Mouse (Mus musculus) hindbrain, postnatal 0 days (tissue): ENCODE results near the gene Gpr155. TPM values are rescaled to one million over a fixed set of nuclear protein-coding genes. Genes with fewer than 3 reads are reported as not detected.

Experiments used
- ATAC-seq: fragments of 200-750 bp; cut with Nextera tagmentation; 2 replicates; pipeline ENCODE4 v1.8.0; 2017; ENCODE audit warnings: mild to moderate bottlenecking, moderate TSS enrichment, moderate library complexity
- DNase-seq: peaks from one replicate; pipeline ENCODE4 v3.0.0-alpha.2; 2015; ENCODE audit warnings: low spot score
- H3K27ac ChIP-seq: fragments of 300-500 bp; sonication (generic); 2 replicates; pipeline ENCODE4 v1.5.1; 2014; ENCODE audit warnings: mild to moderate bottlenecking
- H3K27me3 ChIP-seq: fragments of 300-500 bp; sonication (generic); 2 replicates; pipeline ENCODE4 v1.6.1; 2014; ENCODE audit warnings: low read length, mixed read lengths; ENCODE audit not compliant: insufficient read depth
- H3K36me3 ChIP-seq: fragments of 300-500 bp; sonication (generic); 2 replicates; pipeline ENCODE4 v1.6.1; 2014; ENCODE audit warnings: low read length, mixed read lengths; ENCODE audit not compliant: insufficient read depth
- H3K4me1 ChIP-seq: fragments of 300-500 bp; sonication (generic); 2 replicates; pipeline ENCODE4 v1.6.1; 2014; ENCODE audit warnings: antibody characterized with exemption, low read length, mixed read lengths; ENCODE audit not compliant: insufficient read depth
- H3K4me2 ChIP-seq: fragments of 300-500 bp; sonication (generic); 2 replicates; pipeline ENCODE4 v1.6.1; 2014; ENCODE audit warnings: low read depth, mild to moderate bottlenecking, low read length, moderate library complexity, mixed read lengths
- H3K4me3 ChIP-seq: fragments of 300-500 bp; sonication (generic); 2 replicates; pipeline ENCODE4 v1.5.1; 2014; ENCODE audit warnings: low read length
- H3K9ac ChIP-seq: fragments of 300-500 bp; sonication (generic); replicated peaks from 2 replicates; pipeline ENCODE4 v1.6.1; 2014; ENCODE audit warnings: mild to moderate bottlenecking, low read length, moderate library complexity, mixed read lengths
- H3K9me3 ChIP-seq: fragments of 300-500 bp; sonication (generic); 2 replicates; pipeline ENCODE4 v1.6.1; 2016; ENCODE audit warnings: low read length, mixed read lengths
- CTCF ChIP-seq: IDR thresholded peaks from 2 replicates; pipeline ENCODE4 v1.5.1; 2016; ENCODE audit warnings: antibody characterized with exemption, control low read depth, low read depth
- WGBS: fragments of 180-500 bp; shearing (Covaris S2); extraction: QIAGEN DNeasy Blood & Tissue Kit; methylation state at CpG from one replicate; pipeline ENCODE4 v1.1.7; 2014; 5-methylcytosine and 5-hydroxymethylcytosine counted together
- polyA plus RNA-seq: library from polyadenylated mRNA; unstranded; fragments of >200 nt; fragmentation: Nextera tagmentation; extraction: Ambion mirVana; gene quantifications from 2 replicates; pipeline ENCODE4 v1.2.1, GENCODE M21; 2015
- total RNA-seq: library from RNA; depleted of rRNA; stranded (reverse); fragments of >200 nt; gene quantifications from 2 replicates; pipeline ENCODE4 v1.2.3, GENCODE M21; 2014

The Gpr155 gene
- total and polyA plus RNA-seq, 2 experiments from 2014 or later, result 11.3 to 18.8 TPM

DNA sequence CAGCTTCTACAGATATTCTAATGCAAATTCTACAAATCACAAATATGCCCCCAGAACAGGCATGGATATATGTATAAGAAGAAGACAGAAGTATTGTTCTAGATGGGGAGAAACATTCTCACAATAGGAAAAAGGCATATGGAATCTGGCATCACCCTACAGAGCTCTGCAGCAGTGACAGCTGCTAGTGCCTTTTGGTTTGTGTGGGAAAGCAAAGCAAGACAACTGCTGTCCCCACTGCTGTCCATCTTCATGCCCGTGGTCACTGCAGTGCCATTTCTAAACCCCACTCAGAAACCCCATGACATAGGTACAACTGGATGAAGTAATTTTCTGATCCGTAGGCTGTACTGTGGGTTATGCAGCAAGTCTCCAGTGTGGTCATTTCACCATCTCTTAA lies 6.4 kb upstream of the Gpr155 start:
- no peak overlapping the region for H3K27ac ChIP-seq
- H3K9ac ChIP-seq, result no peak overlapping the region
- ATAC-seq, result no peak

GRCm38 (mm10) chr2:73389951-73390350 lies 3.6 kb upstream of the Gpr155 start:
- Histone ChIP-seq H3K9me3 (no peaks in the 10 kb centered on the region), H3K27me3 (no peaks in the 10 kb centered on the region), H3K27ac (no peak overlapping the region), H3K4me2 (no peak overlapping the region), H3K4me3 (no peak overlapping the region), H3K9ac (no peak overlapping the region), H3K4me1 (no peaks in the 10 kb centered on the region), H3K36me3 (no peaks in the 10 kb centered on the region)
- no peak for ATAC-seq
- no peak for DNase-seq
- WGBS, result 92% methylated on average over 3 of the region's 3 CpGs
- no peak for TF ChIP-seq CTCF

More for the DNA sequence above, 6.4 kb upstream of the Gpr155 start:
- Histone ChIP-seq H3K9me3 (no peaks in the 10 kb centered on the region), H3K36me3 (no peaks in the 10 kb centered on the region), H3K4me3 (no peak overlapping the region), H3K4me1 (no peaks in the 10 kb centered on the region), H3K4me2 (no peak overlapping the region), H3K27me3 (no peaks in the 10 kb centered on the region)
- no peak for TF ChIP-seq CTCF
- DNase-seq, result no peak
- WGBS, result 85% methylated on average over 2 of the region's 2 CpGs

- Histone ChIP-seq H3K9me3 (no peaks in the 10 kb centered on the region), H3K4me1 (no peaks in the 10 kb centered on the region), H3K4me3 (no peak overlapping the region), H3K27me3 (no peaks in the 10 kb centered on the region), H3K36me3 (no peaks in the 10 kb centered on the region), H3K4me2 (no peak overlapping the region), H3K9ac (no peak overlapping the region), H3K27ac (no peak overlapping the region)
- ATAC-seq, result no peak
- no peak for DNase-seq
- TF ChIP-seq CTCF, result no peak
- WGBS, result 97% methylated on average over 1 of the region's 1 CpGs
Observed at GRCm38 (mm10) chr2:73387806-73388205, 1.4 kb upstream of the Gpr155 start.

DNA sequence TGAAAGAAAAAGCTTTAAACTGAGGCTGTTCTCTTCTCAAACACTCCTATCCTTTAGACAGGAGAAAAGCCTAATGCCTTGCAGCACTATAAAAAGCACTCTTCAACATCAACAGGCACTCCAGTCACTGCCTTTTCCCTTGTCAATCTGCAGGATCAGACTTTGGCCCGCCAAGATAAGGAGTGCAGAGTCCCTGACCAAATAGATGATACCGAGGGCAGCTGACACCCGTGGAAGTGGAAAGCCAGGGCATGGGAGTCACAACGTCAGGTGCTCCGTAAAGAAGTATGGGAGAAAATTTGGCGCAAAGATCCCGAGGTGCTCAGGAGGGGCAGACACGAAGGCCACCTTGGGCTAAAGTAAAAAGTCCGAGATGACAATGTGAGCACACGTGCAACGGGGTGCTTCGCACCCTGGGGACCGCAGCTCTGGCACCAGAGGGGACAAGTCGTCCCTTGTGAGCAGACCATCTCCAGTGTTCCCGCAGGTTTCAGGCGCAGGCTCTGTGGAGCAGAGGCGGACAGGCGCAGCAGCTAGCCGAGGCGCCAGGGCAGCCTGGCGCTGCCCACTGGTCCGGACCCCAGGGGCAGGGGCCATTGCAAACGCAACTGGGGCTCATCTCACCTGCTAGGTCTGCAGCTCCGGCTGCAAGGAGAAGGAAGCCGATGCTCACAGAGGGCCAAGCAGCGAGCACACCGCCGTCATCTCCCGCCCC lies 574 bp downstream of the Gpr155 start:
- H3K4me2 ChIP-seq, result peak overlapping the region; percentile 96
- ATAC-seq, result no peak
- H3K27me3 ChIP-seq, result no peaks in the 10 kb centered on the region
- no peaks in the 10 kb centered on the region for H3K36me3 ChIP-seq
- no peak for TF ChIP-seq CTCF
- no peaks in the 10 kb centered on the region for H3K4me1 ChIP-seq
- peak overlapping the region; percentile 81 for H3K4me3 ChIP-seq
- no peak for DNase-seq
- H3K27ac ChIP-seq, result peak overlapping the region; percentile 83
- no peaks in the 10 kb centered on the region for H3K9me3 ChIP-seq
- under 1% methylated on average over 29 of the region's 29 CpGs for WGBS
- peak overlapping the region; percentile 77 for H3K9ac ChIP-seq

DNA sequence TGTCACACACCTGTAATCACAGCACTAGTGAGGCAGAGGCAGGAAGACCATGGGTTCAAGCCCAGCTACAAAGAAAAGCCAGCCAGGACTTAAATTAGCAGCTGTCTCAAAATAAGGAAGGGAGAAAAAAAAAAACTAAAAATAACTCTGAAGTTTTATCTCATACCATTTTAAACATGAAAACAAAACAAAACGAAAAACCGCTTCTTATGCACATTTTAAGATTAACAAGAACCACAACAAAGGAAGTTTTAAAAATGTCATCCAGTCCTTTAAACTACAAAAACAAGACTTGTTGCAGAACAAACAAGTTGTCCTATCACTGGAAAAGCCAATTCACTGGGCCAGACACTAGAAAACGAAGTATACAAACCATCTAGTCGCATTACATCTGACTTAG lies 1.2 kb downstream of the Gpr155 start:
- H3K4me3 ChIP-seq, result peak overlapping the region; percentile 81
- 85% methylated on average over 4 of the region's 4 CpGs for WGBS

GRCm38 (mm10) chr2:73380298-73380975 lies 5.9 kb downstream of the Gpr155 start:
- no peaks in the 10 kb centered on the region for H3K27me3 ChIP-seq
- H3K9ac ChIP-seq, result no peak overlapping the region
- TF ChIP-seq CTCF, result no peak
- H3K4me2 ChIP-seq, result no peak overlapping the region
- H3K4me3 ChIP-seq, result no peak overlapping the region
- no peak overlapping the region for H3K27ac ChIP-seq
- H3K9me3 ChIP-seq, result no peaks in the 10 kb centered on the region
- no peak for DNase-seq
- H3K36me3 ChIP-seq, result no peaks in the 10 kb centered on the region
- WGBS, result 88% methylated on average over 9 of the region's 9 CpGs
- H3K4me1 ChIP-seq, result no peaks in the 10 kb centered on the region
- ATAC-seq, result no peak

More for the DNA sequence above, 1.2 kb downstream of the Gpr155 start:
- H3K4me2 ChIP-seq, result peak overlapping the region; percentile 96
- ATAC-seq (no peak), DNase-seq (no peak)
- H3K9ac ChIP-seq, result no peak overlapping the region
- TF ChIP-seq CTCF, result no peak
- H3K4me1 ChIP-seq, result no peaks in the 10 kb centered on the region
- no peak overlapping the region for H3K27ac ChIP-seq
- H3K36me3 ChIP-seq, result no peaks in the 10 kb centered on the region
- H3K9me3 ChIP-seq, result no peaks in the 10 kb centered on the region
- no peaks in the 10 kb centered on the region for H3K27me3 ChIP-seq

GRCm38 (mm10) chr2:73379656-73380055 lies 6.7 kb downstream of the Gpr155 start:
- DNase-seq (no peak), ATAC-seq (no peak)
- Histone ChIP-seq H3K36me3 (no peaks in the 10 kb centered on the region), H3K9me3 (no peaks in the 10 kb centered on the region), H3K9ac (no peak overlapping the region), H3K4me1 (no peaks in the 10 kb centered on the region), H3K4me2 (no peak overlapping the region), H3K27me3 (no peaks in the 10 kb centered on the region), H3K4me3 (no peak overlapping the region), H3K27ac (no peak overlapping the region)
- 79% methylated on average over 5 of the region's 5 CpGs for WGBS
- no peak for TF ChIP-seq CTCF
